Mouse (Mus musculus) stomach, postnatal 0 days (tissue): ENCODE results near the gene Toe1. TPM values are rescaled to one million over a fixed set of nuclear protein-coding genes. Genes with fewer than 3 reads are reported as not detected.

ENCODE experiments used
- ATAC-seq: fragments of 200-750 bp; cut with Nextera tagmentation; 2 replicates; pipeline ENCODE4 v1.8.0; 2017; ENCODE audit not compliant: low FRiP score, low TSS enrichment
- DNase-seq: peaks from one replicate; pipeline ENCODE4 v3.0.0-alpha.2; 2016; ENCODE audit warnings: low spot score
- H3K27ac ChIP-seq: fragments of 300-500 bp; sonication (generic); replicated peaks from 2 replicates; pipeline ENCODE4 v1.5.1; 2014; ENCODE audit warnings: mild to moderate bottlenecking, control low read depth
- H3K27me3 ChIP-seq: fragments of 300-500 bp; sonication (generic); 2 replicates; pipeline ENCODE4 v1.6.1; 2014; ENCODE audit warnings: low read length; ENCODE audit not compliant: control insufficient read depth, insufficient read depth
- H3K36me3 ChIP-seq: fragments of 300-500 bp; sonication (generic); 2 replicates; pipeline ENCODE4 v1.6.1; 2014; ENCODE audit warnings: low read length, mixed read lengths; ENCODE audit not compliant: control insufficient read depth, insufficient read depth
- H3K4me1 ChIP-seq: fragments of 300-500 bp; sonication (generic); replicated peaks from 2 replicates; pipeline ENCODE4 v1.6.1; 2014; ENCODE audit warnings: antibody characterized with exemption; ENCODE audit not compliant: control insufficient read depth, insufficient read depth
- H3K4me2 ChIP-seq: fragments of 300-500 bp; sonication (generic); replicated peaks from 2 replicates; pipeline ENCODE4 v1.6.1; 2014; ENCODE audit warnings: low read depth, mild to moderate bottlenecking, control low read depth, moderate library complexity
- H3K4me3 ChIP-seq: fragments of 300-500 bp; sonication (generic); 2 replicates; pipeline ENCODE4 v1.5.1; 2014; ENCODE audit warnings: low read depth, low read length, control low read depth
- H3K9ac ChIP-seq: fragments of 300-500 bp; sonication (generic); 2 replicates; pipeline ENCODE4 v1.6.1; 2014; ENCODE audit warnings: mild to moderate bottlenecking, low read length, control low read depth, mixed read lengths
- H3K9me3 ChIP-seq: fragments of 300-500 bp; sonication (generic); 2 replicates; pipeline ENCODE4 v1.6.1; 2016; ENCODE audit warnings: low read length; ENCODE audit not compliant: control insufficient read depth
- CTCF ChIP-seq: IDR thresholded peaks from 2 replicates; pipeline ENCODE4 v1.5.1; 2016; ENCODE audit warnings: antibody characterized with exemption, low read depth, mild to moderate bottlenecking, moderate library complexity
- EP300 ChIP-seq: optimal IDR thresholded peaks from 2 replicates; pipeline ENCODE3; 2016; ENCODE audit warnings: antibody characterized with exemption
- WGBS: fragments of 180-500 bp; shearing (Covaris S2); extraction: QIAGEN DNeasy Blood & Tissue Kit; methylation state at CpG from one replicate; pipeline ENCODE4 v1.1.7; 2014; 5-methylcytosine and 5-hydroxymethylcytosine counted together
- polyA plus RNA-seq: library from polyadenylated mRNA; unstranded; fragments of >200 nt; fragmentation: Nextera tagmentation; extraction: Ambion mirVana; gene quantifications from 2 replicates; pipeline ENCODE4 v1.2.1, GENCODE M21; 2015

Toe1 gene
- polyA plus RNA-seq, 1 experiment from 2014 or later = 16.0 TPM

- Histone ChIP-seq H3K9me3 (no peaks in the 10 kb centered on the region), H3K4me1 (no peaks in the 10 kb centered on the region), H3K27me3 (no peaks in the 10 kb centered on the region), H3K27ac (no peak overlapping the region), H3K36me3 (no peaks in the 10 kb centered on the region), H3K4me3 (no peak overlapping the region), H3K9ac (no peak overlapping the region), H3K4me2 (no peak overlapping the region)
- DNase-seq (no peak), ATAC-seq (no peak)
- TF ChIP-seq EP300 (no peak), CTCF (no peak)
Measured at GRCm38 (mm10) chr4:116769060-116769459, 38.4 kb downstream of the Toe1 start.

DNA sequence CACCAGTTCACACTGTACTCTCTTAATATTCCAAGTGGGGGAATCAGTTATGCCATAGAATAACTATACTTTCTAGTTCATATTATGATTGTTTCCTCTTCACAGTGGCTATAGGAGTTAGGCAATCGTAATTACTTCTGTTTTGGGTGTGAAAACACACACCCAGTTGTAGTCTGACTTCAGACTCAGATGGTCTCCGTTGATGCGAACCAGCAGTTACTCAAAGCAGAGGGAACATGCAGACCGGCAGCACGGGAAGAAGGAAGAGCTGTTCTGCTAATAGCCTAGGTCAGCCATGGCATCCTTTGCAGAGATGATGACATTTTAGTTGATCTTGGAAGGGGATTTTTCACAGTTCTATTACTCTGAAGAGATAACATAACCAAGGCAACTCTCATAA lies 38.9 kb downstream of the Toe1 start:
- no peaks in the 10 kb centered on the region for H3K4me1 ChIP-seq
- H3K4me2 ChIP-seq = no peak overlapping the region
- no peaks in the 10 kb centered on the region for H3K36me3 ChIP-seq
- H3K27me3 ChIP-seq = no peaks in the 10 kb centered on the region
- H3K27ac ChIP-seq = no peak overlapping the region
- WGBS = 82% methylated on average over 5 of the region's 5 CpGs
- ATAC-seq (no peak), DNase-seq (no peak)
- TF ChIP-seq CTCF (no peak), EP300 (no peak)
- H3K9me3 ChIP-seq = no peaks in the 10 kb centered on the region
- H3K4me3 ChIP-seq = no peak overlapping the region
- no peak overlapping the region for H3K9ac ChIP-seq

GRCm38 (mm10) chr4:116764001-116764400 lies 43.4 kb downstream of the Toe1 start:
- TF ChIP-seq EP300 (no peak), CTCF (no peak)
- DNase-seq = no peak
- no peak overlapping the region for H3K4me2 ChIP-seq
- no peaks in the 10 kb centered on the region for H3K4me1 ChIP-seq
- no peaks in the 10 kb centered on the region for H3K36me3 ChIP-seq
- H3K4me3 ChIP-seq = no peak overlapping the region
- no peaks in the 10 kb centered on the region for H3K27me3 ChIP-seq
- no peak for ATAC-seq
- H3K9me3 ChIP-seq = no peaks in the 10 kb centered on the region
- no peak overlapping the region for H3K27ac ChIP-seq
- WGBS = 81% methylated on average over 5 of the region's 5 CpGs
- H3K9ac ChIP-seq = no peak overlapping the region

DNA sequence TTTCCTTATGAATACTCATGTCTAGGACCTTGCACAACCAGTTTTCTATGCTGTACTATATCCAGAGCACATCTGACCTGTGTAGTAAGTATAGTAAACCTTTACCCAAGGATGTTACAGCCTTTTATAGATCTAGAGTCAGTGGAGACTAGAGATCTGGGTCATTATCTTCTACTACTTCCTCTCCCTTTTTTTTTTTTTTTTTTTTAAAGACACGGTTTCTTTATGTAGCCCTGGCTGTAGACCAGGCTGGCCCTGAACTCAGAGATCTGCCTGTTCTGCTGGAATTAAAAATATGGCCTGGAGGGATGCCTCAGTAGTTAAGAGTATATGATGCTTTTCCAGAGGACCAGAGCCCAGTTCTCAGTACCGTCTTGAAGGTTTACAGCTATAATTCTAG lies 45.5 kb downstream of the Toe1 start:
- Histone ChIP-seq H3K27ac (no peak overlapping the region), H3K9me3 (no peaks in the 10 kb centered on the region), H3K36me3 (no peaks in the 10 kb centered on the region), H3K4me2 (no peak overlapping the region), H3K4me1 (no peaks in the 10 kb centered on the region), H3K27me3 (no peaks in the 10 kb centered on the region), H3K4me3 (no peak overlapping the region), H3K9ac (no peak overlapping the region)
- TF ChIP-seq CTCF = no peak
- TF ChIP-seq EP300 = no peak
- WGBS = 83% methylated on average over 2 of the region's 2 CpGs
- ATAC-seq = no peak
- DNase-seq = no peak

GRCm38 (mm10) chr4:116749750-116750149 lies 57.7 kb downstream of the Toe1 start:
- no peaks in the 10 kb centered on the region for H3K36me3 ChIP-seq
- no peaks in the 10 kb centered on the region for H3K9me3 ChIP-seq
- no peak overlapping the region for H3K27ac ChIP-seq
- no peaks in the 10 kb centered on the region for H3K27me3 ChIP-seq
- H3K4me2 ChIP-seq = no peak overlapping the region
- WGBS = 83% methylated on average over 2 of the region's 2 CpGs
- H3K4me1 ChIP-seq = no peaks in the 10 kb centered on the region
- TF ChIP-seq EP300 = no peak
- TF ChIP-seq CTCF = no peak
- no peak overlapping the region for H3K9ac ChIP-seq
- DNase-seq = no peak
- ATAC-seq = no peak
- H3K4me3 ChIP-seq = no peak overlapping the region

Other genes with a start within 250 kb of the Toe1 start
- gene Gpbp1l1, start 250.0 kb downstream of the Toe1 start, polyA plus RNA-seq = 22.4 and 23.6 TPM in 2 replicates
- 4.7 and 5.3 TPM in 2 replicates for gene Ccdc17, start 211.0 kb downstream of the Toe1 start, polyA plus RNA-seq
- gene Nasp, start 179.7 kb downstream of the Toe1 start, polyA plus RNA-seq = 32.9 TPM in 2 replicates
- gene Akr1a1, start 156.0 kb downstream of the Toe1 start, polyA plus RNA-seq = 755 and 765 TPM in 2 replicates
- gene Prdx1, start 122.1 kb downstream of the Toe1 start, polyA plus RNA-seq = 1,868 and 2,021 TPM in 2 replicates
- 9.8 and 11.8 TPM in 2 replicates for gene Mmachc, start 99.2 kb downstream of the Toe1 start, polyA plus RNA-seq
- 9.8 and 11.0 TPM in 2 replicates for gene Ccdc163, start 99.1 kb downstream of the Toe1 start, polyA plus RNA-seq
- 2.3 and 2.6 TPM in 2 replicates for gene Tesk2, start 86.7 kb downstream of the Toe1 start, polyA plus RNA-seq
- gene Mutyh, start 83 bp upstream of the Toe1 start, polyA plus RNA-seq = 3.1 and 3.9 TPM in 2 replicates
- gene Hpdl, start 14.1 kb upstream of the Toe1 start, polyA plus RNA-seq = 0.51 and 0.85 TPM in 2 replicates
- gene Zswim5, start 69.7 kb upstream of the Toe1 start, polyA plus RNA-seq = 0.04 and 0.06 TPM in 2 replicates
- 38.3 and 47.3 TPM in 2 replicates for gene Urod, start 186.8 kb upstream of the Toe1 start, polyA plus RNA-seq
- gene Hectd3, start 187.7 kb upstream of the Toe1 start, polyA plus RNA-seq = 6.3 and 7.4 TPM in 2 replicates
- gene Eif2b3, start 211.8 kb upstream of the Toe1 start, polyA plus RNA-seq = 29.9 and 30.1 TPM in 2 replicates